Mouse (Mus musculus) A20 (cell line): Measurements from ENCODE around the gene Cpa4.

Source experiments
- DNase-seq: peaks from one replicate; pipeline ENCODE4 v3.0.0-alpha.2; 2011; ENCODE audit warnings: low read depth, low spot score

Gene Cpa4

DNA sequence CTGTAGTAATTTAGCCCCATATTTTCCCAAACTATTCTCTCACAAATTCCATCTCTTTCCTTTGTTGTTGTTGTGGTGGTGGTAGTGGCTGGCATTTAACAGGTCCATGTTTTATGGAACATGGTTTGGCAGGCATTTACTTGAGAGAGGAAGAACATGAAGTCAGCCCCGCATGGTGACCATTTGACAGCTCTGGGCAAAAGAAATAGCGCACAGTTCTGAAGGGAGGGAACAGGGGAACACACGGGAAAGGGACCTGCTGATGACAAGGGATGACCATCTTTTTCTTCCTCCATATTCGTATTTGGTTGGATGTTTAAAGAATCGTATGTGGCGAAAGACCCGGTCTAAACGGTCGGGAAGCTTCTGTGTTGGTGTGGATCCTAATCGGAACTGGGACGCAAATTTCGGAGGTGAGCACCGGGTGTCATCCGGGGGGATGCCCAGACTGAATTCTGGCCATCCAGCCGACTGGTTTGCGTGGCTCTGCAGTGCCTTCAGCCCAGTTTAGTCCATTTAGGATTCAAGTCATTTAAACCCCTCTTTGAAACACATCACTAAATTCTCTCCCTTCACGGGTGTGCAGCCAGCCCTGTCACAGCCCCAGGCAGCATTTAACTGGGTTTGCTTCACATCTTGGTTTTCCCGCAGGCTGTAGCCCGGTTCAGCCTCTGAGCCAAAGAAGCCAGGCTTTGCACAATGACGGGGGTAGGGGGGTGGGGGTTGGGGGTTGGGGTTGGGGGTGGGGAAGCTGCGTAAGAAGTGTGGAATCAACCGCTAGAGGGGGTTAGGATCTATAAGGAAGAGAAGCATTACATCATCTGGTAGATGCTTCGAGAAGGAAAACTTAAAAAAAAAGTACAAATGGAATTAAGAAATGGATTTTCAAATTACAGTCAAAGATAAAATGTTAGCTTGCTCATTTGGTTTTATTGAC is 16.3 kb upstream of the Cpa4 start:
- DNase-seq = no peak

- no peak for DNase-seq
These were observed 15.5 kb upstream of the Cpa4 start for GRCm38 (mm10) chr6:30552628-30553027.

- no peak for DNase-seq
These were observed 14.7 kb upstream of the Cpa4 start for GRCm38 (mm10) chr6:30553381-30554010.

- no peak for DNase-seq
These were observed 14.1 kb upstream of the Cpa4 start for GRCm38 (mm10) chr6:30554092-30554491.

- DNase-seq = no peak
These were observed 13.5 kb upstream of the Cpa4 start for GRCm38 (mm10) chr6:30554621-30555170.

DNA sequence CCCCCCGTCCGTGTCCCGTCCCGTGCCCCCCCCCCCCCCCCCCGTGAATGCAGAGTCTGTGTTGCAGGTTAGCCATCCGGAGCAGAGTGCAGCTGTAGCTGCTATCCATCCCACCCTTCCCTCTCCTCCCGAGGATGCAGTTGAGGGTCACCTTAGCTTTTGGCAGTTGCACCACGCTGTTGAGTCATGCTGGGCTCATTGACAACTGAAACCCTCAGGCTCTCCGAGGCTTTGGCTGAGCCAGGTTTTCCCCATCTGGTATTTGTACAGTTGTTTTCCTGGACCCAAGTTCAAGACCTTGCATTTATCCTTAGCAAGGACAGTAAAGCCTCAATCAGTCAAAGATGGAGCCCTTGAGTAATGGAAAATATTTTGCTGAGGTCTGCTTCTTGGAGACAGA is 12.1 kb upstream of the Cpa4 start:
- no peak for DNase-seq

DNA sequence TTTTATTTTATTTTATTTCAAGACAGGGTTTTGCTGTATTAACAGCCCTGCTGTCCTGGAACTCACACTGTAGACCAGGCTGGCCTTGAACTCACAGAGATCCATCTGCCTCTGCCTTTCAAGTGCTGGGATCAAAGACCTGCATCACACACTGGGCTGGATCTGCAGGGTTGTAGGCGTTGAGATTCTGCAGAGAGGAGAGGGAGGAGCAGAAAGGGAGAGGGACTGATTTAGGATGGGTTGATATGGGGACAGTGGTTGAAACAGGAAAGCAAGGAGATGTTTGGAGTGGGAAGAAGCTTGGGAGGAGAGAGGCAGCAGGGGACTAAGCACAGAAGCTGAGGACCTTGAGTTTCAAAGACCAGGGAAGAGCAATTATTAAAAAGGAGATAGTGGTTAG is 8.4 kb upstream of the Cpa4 start:
- DNase-seq = no peak

- DNase-seq = no peak
These were observed 6.0 kb upstream of the Cpa4 start for GRCm38 (mm10) chr6:30562132-30562531.

- DNase-seq = no peak
These were observed 4.6 kb upstream of the Cpa4 start for GRCm38 (mm10) chr6:30563575-30563974.

DNA sequence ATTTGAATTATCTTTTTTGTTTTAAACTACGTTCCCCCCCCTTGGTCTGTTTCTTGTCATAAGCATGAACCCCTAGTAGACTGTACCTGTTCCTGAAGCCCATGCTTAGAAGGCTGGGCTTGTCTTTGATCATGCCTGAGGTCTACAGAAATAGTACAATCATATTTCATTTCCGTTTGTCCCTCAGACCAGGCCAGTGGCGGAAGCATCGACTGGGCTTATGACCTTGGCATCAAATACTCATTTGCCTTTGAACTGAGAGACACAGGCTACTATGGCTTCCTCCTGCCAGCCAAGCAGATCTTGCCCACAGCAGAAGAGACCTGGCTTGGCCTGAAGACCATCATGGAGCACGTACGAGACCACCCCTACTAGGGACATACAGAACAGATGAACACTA is 4.1 kb upstream of the Cpa4 start:
- DNase-seq = no peak

GRCm38 (mm10) chr6:30569331-30569730 is 1.2 kb downstream of the Cpa4 start:
- DNase-seq = no peak

- no peak for DNase-seq
These were observed 1.8 kb downstream of the Cpa4 start for GRCm38 (mm10) chr6:30570012-30570411.

GRCm38 (mm10) chr6:30572456-30573311 is 4.5 kb downstream of the Cpa4 start:
- no peak for DNase-seq

- no peak for DNase-seq
These were observed 5.2 kb downstream of the Cpa4 start for GRCm38 (mm10) chr6:30573380-30573779.

DNA sequence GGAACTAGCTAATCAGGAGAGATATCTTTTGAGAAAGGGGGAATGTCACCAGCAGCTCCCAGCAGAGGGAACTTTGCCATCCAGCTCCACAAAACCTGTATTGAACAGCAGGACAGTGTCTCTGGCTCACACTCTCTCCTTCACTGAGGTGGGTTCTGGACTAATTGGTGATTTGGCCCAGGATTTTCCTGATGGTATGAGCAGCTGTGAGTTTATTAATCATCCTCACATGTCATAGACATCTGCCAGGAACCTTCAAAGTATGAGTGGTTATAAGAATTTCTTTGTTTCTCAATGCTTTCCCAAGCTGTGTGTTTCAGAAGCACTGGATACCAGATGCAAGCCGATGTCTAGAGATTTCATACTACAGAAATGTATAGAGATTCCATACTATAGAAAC is 6.8 kb downstream of the Cpa4 start:
- DNase-seq = no peak

DNA sequence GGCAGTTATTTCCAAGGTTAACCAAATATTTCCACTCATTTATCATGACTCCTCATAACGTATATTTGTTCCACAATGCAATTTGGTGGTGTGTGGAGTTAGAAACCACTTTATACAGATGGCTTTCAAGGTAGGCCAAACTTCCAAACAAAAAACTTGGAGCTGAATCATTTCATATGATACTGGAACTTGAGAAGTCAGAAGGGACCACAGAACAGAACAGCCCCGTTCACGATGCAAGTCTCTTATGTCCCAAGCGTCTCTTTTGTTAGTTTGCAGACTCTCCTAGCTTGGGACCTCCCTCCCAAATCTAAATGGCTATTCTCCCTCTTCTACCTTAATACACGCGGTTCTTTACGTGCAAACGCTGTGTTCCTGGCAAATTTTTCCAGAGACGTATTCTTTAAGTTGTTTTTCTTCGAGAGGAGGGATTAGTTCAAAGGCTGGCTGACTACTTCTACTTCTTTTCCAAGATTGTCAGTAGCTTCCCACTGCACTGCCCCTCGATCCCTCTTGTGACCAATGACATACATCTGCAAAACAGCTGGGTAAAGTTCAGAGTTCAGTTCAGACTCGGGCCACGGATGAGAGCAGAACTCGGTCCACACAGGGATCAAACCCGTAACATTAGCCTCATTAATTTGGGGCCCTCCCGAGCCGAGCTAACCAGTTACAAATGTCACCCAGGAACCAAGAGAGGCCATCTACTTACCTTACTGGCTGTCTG is 8.5 kb downstream of the Cpa4 start:
- DNase-seq = no peak

DNA sequence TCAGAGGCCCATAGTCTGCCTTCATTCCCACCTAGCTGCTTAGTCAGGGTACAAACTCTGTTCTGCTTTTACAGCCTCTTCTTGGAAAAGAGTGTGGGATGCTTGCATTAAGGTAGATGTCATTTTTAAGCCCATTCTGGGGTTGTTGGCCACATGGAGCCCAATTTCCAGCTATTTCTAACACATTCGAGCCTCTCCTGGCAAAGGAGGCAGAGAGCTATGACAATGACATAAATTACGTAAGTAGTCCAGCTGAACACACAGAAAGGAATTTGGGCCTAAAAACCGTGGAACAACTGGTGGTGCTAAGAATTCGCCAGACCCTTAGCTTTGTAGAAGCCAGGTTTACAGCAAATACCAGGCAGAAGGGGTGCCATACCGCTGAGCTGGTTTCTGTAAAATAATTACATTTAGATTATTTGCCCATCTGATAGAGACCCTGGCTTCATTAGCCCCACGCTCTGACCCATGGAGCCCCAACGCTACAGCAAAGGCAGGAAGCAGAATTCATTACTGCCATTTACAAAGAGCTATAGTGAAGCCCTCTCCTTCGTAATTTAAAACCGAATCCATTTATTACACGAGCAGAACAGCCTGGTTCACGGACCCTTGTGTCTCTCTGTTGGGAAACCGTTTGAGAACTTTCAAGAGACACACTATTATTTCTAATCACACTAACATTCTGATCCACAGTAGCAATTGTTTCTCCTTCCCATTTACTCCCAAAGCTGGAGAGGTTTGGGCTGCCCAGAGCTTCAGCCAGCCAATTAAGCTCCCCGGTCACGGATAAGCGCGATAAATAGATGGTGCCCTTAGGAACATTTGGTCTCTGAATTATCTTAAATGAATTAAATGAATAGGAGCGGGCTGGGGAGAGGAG is 12.0 kb downstream of the Cpa4 start:
- no peak for DNase-seq

DNA sequence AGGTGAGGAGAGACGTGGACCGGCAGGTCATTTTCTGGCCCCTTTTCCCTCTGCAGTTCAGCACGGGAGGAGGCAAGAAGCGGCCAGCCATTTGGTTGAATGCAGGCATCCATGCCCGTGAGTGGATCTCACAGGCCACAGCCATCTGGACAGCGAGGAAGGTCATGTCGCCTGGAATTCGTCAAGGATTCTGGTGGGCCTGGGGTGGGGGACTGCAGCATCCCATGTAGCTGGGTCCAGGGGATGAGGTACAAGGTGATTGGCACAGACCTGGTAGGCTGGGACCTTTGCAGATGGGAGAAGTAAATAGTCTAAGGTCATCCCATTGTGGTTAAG is 12.6 kb downstream of the Cpa4 start:
- no peak for DNase-seq

DNA sequence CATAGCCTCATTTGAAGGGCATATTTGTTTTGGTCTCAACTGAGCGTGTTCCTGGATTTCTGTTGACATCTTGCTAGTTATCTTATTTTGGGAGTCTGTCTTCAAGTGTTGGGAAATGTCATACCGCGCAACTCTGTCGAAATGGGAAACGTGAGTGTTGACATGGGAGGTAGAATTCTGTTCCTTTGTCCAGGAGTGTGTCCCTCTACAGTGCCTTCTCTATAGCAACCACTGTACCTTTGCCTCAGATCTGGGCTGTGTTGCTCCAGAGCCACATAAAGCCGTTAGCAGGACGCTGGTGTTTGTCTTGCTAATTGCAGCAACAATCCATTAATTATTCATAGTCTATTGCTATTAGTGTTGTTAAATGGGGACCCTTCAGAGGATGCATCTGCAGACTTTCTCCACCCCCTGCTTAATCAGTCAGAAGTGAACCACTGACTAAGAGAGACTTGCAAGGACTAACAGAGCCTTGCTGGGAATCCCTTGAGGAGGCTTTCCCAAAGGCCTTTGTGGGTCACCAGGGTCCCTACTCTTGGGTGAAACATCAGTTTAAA is 18.8 kb downstream of the Cpa4 start:
- DNase-seq = no peak

DNA sequence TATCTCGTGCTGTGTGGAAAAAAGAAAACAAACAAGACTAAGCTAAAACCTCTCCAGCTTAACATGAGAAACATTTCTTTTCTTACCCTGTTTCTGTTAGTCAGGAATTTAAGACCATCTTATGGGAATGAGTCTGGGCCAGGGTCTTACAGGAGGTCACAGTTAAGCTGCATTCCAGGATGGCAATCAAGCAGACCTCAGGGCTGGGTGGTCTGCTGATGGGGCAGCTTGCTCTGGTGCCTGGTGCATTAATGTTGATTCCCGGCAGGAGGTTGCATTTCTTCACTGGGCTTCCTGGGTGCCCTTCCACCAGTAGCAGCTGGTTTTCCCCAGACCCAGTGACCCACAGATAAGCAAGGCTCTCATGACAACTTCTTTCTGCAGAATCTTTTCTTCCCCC is 21.6 kb downstream of the Cpa4 start:
- no peak for DNase-seq
